Mouse (Mus musculus): ENCODE results near the gene Ccdc163. TPM values are rescaled to one million over a fixed set of nuclear protein-coding genes. Genes with fewer than 3 reads are reported as not detected.
A peak's percentile ranks its signal among the peaks of the same experiment; 100 is the strongest.

Gene Ccdc163
- polyA plus RNA-seq, 1 experiment from 2014 or later, result 36.4 TPM

DNA sequence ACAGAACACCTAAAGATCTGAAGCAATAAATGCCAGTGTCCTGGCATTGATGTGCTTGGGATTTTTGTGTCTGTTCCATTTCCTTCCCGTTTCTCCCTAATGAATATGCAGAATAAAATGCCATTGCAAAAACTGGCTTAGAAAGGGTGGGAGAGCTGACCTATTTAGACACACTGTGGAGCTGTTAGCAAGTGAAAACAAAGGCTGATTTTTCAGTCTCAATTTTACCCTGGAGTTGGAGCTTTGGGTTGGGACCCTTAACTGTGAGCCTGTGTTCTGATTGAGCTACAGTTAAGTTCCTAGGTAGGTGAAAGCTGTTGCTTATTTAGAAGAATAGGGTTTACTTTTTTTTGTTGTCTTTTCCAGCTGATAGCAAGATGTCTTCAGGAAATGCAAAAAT is 21.3 kb upstream of the Ccdc163 start:
- H3K27ac ChIP-seq (replicated peaks; ENCODE audit: low read depth, low read length), result no peak overlapping the region
- H3K4me1 ChIP-seq (ENCODE audit: control insufficient read depth, insufficient read depth, low read length), result peaks cover 6% of the 10 kb centered on the region; the same call in 1 of the 2 replicates
- H3K9me3 ChIP-seq (ENCODE audit: control insufficient read depth, low read length), result no peaks in the 10 kb centered on the region
- H3K27me3 ChIP-seq (ENCODE audit: control insufficient read depth, insufficient read depth, low read length), result no peaks in the 10 kb centered on the region
- DNase-seq (ENCODE audit: low spot score), result no peak
- no peak overlapping the region; the same call in 1 of the 2 replicates for H3K9ac ChIP-seq (ENCODE audit: low read length)
- peak overlapping the region; percentile 65 for H3K4me2 ChIP-seq (ENCODE audit: low read depth, severe bottlenecking)
- peak overlapping the region; percentile 53; the same call in 1 of the 2 replicates for H3K4me3 ChIP-seq (ENCODE audit: low read depth, low read length)
- H3K36me3 ChIP-seq (ENCODE audit: control insufficient read depth, insufficient read depth, low read length), result peaks cover 6% of the 10 kb centered on the region; the same call in 1 of the 2 replicates
- no peak for ATAC-seq (ENCODE audit: insufficient number of reproducible peaks, low FRiP score, low TSS enrichment, low read depth)
- 39% methylated on average over 1 of the region's 1 CpGs for WGBS

DNA sequence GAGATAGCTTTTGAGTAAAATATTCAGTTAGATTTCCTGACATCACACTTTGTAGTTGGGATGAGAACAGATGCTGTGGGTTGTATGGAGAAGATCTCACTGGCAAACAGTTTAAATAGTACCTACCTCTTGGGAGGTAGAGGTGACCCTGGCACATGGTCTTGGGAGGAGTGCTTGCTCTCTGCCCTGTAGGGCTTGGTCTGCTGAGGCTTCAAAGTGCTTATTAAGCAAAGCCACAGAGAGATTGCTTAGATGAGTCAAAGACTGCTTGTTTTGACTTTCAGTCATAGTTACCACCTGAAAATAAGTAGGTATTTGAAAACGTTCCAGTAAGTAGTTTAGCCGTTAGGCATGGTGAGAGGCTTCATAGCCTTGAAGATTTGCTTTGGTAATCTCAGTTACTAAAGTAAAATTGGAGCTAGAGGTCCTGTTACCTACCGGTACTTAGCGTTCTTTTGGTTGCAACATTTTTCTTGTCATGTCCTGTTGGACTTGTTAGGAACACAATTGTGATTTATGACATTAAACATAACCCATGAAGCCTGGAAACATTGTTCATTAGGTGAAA is 18.9 kb upstream of the Ccdc163 start:
- Histone ChIP-seq H3K27ac (replicated peaks; ENCODE audit: low read depth, low read length) (no peak overlapping the region), H3K27me3 (ENCODE audit: control insufficient read depth, insufficient read depth, low read length) (no peaks in the 10 kb centered on the region), H3K4me3 (ENCODE audit: low read depth, low read length) (no peak overlapping the region), H3K9ac (ENCODE audit: low read length) (no peak overlapping the region), H3K36me3 (ENCODE audit: control insufficient read depth, insufficient read depth, low read length) (peaks cover 14% of the 10 kb centered on the region), H3K9me3 (ENCODE audit: control insufficient read depth, low read length) (no peaks in the 10 kb centered on the region), H3K4me2 (ENCODE audit: low read depth, severe bottlenecking) (no peak overlapping the region), H3K4me1 (ENCODE audit: control insufficient read depth, insufficient read depth, low read length) (peaks cover 6% of the 10 kb centered on the region; the same call in 1 of the 2 replicates)
- no peak for DNase-seq (ENCODE audit: low spot score)
- ATAC-seq (ENCODE audit: insufficient number of reproducible peaks, low FRiP score, low TSS enrichment, low read depth), result no peak
- 85% methylated on average over 4 of the region's 4 CpGs for WGBS

DNA sequence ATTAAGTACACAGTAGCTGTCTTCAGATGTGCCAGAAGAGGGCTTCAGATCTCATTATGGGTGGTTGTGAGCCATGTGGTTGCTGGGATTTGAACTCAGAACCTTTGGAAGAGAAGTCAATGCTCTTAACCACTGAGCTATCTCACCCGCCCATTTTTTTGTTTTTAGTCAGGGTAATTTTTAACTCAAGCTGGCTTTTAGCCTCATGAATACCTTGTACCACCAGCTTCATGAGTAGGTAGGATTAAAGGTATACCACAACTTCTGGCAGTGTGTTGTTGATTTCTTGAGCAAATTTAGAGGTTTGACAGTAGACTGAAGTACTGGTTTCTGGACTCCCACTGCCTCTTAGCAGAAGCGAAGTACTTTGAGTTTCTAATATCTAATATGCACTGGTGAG is 16.2 kb upstream of the Ccdc163 start:
- no peak overlapping the region for H3K27ac ChIP-seq (replicated peaks; ENCODE audit: low read depth, low read length)
- H3K4me2 ChIP-seq (ENCODE audit: low read depth, severe bottlenecking), result no peak overlapping the region
- no peak for DNase-seq (ENCODE audit: low spot score)
- H3K27me3 ChIP-seq (ENCODE audit: control insufficient read depth, insufficient read depth, low read length), result no peaks in the 10 kb centered on the region
- peaks cover 19% of the 10 kb centered on the region for H3K36me3 ChIP-seq (ENCODE audit: control insufficient read depth, insufficient read depth, low read length)
- WGBS, result 87% methylated on average over 2 of the region's 2 CpGs
- ATAC-seq (ENCODE audit: insufficient number of reproducible peaks, low FRiP score, low TSS enrichment, low read depth), result no peak
- H3K4me3 ChIP-seq (ENCODE audit: low read depth, low read length), result no peak overlapping the region
- H3K4me1 ChIP-seq (ENCODE audit: control insufficient read depth, insufficient read depth, low read length), result no peaks in the 10 kb centered on the region
- H3K9me3 ChIP-seq (ENCODE audit: control insufficient read depth, low read length), result no peaks in the 10 kb centered on the region
- no peak overlapping the region for H3K9ac ChIP-seq (ENCODE audit: low read length)

DNA sequence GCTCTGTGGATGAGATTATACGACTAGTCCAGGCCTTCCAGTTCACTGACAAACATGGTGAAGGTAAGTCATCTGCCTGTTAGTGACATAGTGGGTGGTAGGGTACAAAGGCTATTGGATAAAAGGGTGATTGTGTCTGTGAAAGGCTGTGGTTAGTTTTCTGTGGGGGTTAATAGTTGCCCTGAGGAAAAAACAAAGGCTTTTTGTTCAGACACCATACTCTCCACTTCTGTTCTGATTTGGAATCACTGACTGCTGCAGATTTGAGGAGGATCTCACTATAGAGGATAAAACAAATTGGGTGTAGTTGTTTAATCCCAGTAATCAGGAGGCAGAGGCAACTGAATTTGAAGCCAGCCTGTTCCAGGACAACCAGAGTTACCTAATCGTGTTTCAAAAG is 14.5 kb upstream of the Ccdc163 start:
- WGBS, result 97% methylated on average over 2 of the region's 2 CpGs
- no peak overlapping the region for H3K27ac ChIP-seq (replicated peaks; ENCODE audit: low read depth, low read length)
- peaks cover 19% of the 10 kb centered on the region for H3K36me3 ChIP-seq (ENCODE audit: control insufficient read depth, insufficient read depth, low read length)
- H3K4me1 ChIP-seq (ENCODE audit: control insufficient read depth, insufficient read depth, low read length), result no peaks in the 10 kb centered on the region
- H3K4me2 ChIP-seq (ENCODE audit: low read depth, severe bottlenecking), result no peak overlapping the region
- H3K9ac ChIP-seq (ENCODE audit: low read length), result no peak overlapping the region
- H3K27me3 ChIP-seq (ENCODE audit: control insufficient read depth, insufficient read depth, low read length), result no peaks in the 10 kb centered on the region
- no peaks in the 10 kb centered on the region for H3K9me3 ChIP-seq (ENCODE audit: control insufficient read depth, low read length)
- no peak overlapping the region for H3K4me3 ChIP-seq (ENCODE audit: low read depth, low read length)
- DNase-seq (ENCODE audit: low spot score), result no peak
- ATAC-seq (ENCODE audit: insufficient number of reproducible peaks, low FRiP score, low TSS enrichment, low read depth), result no peak

DNA sequence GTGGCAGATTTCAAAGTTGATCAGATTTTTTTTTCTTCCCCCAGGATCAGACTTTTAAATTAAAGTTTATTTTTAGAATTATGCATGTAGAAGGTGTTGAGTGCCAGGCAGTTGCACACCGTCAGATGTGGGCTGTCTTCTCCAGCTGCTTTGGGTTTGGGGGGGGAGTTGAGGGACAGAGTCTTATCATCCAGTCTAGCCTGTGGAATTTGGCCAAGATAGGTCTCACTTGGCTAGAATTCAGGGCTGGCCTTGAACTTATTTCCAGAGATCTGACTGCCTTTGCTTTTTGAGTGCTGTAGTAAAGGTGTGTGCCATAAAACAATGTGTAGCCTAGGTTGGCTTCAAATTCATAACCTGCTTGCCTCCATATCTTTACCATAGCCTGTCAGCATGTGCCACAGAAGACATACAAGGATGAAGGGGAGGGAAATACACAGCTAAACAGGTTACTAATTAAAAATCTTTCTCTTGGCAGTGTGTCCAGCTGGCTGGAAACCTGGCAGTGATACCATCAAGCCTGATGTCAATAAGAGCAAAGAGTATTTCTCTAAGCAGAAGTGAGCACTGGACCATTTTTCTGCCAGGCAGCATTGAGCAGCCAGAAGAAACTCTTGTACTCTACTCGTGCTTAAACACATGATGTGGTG is 9.5 kb upstream of the Ccdc163 start:
- Histone ChIP-seq H3K4me3 (ENCODE audit: low read depth, low read length) (no peak overlapping the region), H3K27ac (replicated peaks; ENCODE audit: low read depth, low read length) (no peak overlapping the region), H3K27me3 (ENCODE audit: control insufficient read depth, insufficient read depth, low read length) (no peaks in the 10 kb centered on the region), H3K4me2 (ENCODE audit: low read depth, severe bottlenecking) (no peak overlapping the region), H3K9me3 (ENCODE audit: control insufficient read depth, low read length) (no peaks in the 10 kb centered on the region), H3K36me3 (ENCODE audit: control insufficient read depth, insufficient read depth, low read length) (peaks cover 12% of the 10 kb centered on the region), H3K4me1 (ENCODE audit: control insufficient read depth, insufficient read depth, low read length) (no peaks in the 10 kb centered on the region), H3K9ac (ENCODE audit: low read length) (no peak overlapping the region)
- WGBS, result 83% methylated on average over 2 of the region's 2 CpGs
- no peak for ATAC-seq (ENCODE audit: insufficient number of reproducible peaks, low FRiP score, low TSS enrichment, low read depth)
- no peak for DNase-seq (ENCODE audit: low spot score)

DNA sequence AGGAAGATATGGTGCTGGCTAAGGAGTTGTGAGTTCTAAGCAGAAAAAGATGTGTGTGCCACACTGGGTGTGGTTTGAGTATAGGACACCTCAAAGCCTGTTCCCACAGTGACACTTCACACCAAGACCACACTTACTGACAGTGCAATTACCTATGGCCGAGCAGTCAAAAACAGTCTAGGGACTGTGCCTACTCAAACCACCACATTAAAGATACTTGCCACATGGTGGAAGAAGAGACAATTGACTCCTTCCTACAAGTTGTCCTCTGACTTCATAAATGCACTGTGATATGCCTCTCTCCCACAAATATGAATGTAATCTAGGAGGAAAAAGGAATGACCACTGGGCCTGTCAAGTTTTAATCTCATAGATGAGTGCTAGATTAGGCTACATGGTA is 7.3 kb upstream of the Ccdc163 start:
- ATAC-seq (ENCODE audit: insufficient number of reproducible peaks, low FRiP score, low TSS enrichment, low read depth) (no peak), DNase-seq (ENCODE audit: low spot score) (no peak)
- Histone ChIP-seq H3K36me3 (ENCODE audit: control insufficient read depth, insufficient read depth, low read length) (peaks cover 8% of the 10 kb centered on the region), H3K4me1 (ENCODE audit: control insufficient read depth, insufficient read depth, low read length) (no peaks in the 10 kb centered on the region), H3K27ac (replicated peaks; ENCODE audit: low read depth, low read length) (no peak overlapping the region), H3K27me3 (ENCODE audit: control insufficient read depth, insufficient read depth, low read length) (no peaks in the 10 kb centered on the region), H3K4me2 (ENCODE audit: low read depth, severe bottlenecking) (no peak overlapping the region), H3K4me3 (ENCODE audit: low read depth, low read length) (no peak overlapping the region), H3K9me3 (ENCODE audit: control insufficient read depth, low read length) (no peaks in the 10 kb centered on the region), H3K9ac (ENCODE audit: low read length) (no peak overlapping the region)
- 72% methylated on average over 1 of the region's 1 CpGs for WGBS

DNA sequence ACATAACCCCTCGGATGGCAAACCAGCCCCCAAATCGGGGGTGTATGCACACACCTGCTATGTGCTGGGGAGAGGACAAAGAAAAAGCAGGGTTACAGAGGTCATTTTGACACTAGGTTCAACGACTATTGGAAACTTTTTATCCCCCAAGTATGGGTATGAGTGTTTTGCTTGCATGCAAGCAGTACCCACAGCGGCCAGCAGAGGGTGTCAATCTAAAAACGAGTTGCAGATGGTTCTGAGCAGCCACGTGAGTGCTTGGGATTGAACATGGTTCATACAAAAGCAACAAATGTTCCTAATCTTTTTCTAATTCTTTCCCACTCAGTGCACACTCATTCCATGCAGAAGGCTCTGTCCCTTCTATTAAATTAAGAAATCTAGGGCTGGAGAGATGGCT is 4.5 kb upstream of the Ccdc163 start:
- Histone ChIP-seq H3K9ac (ENCODE audit: low read length) (no peak overlapping the region), H3K36me3 (ENCODE audit: control insufficient read depth, insufficient read depth, low read length) (peaks cover 5% of the 10 kb centered on the region; the same call in 1 of the 2 replicates), H3K9me3 (ENCODE audit: control insufficient read depth, low read length) (no peaks in the 10 kb centered on the region), H3K27ac (replicated peaks; ENCODE audit: low read depth, low read length) (no peak overlapping the region), H3K4me3 (ENCODE audit: low read depth, low read length) (no peak overlapping the region), H3K4me1 (ENCODE audit: control insufficient read depth, insufficient read depth, low read length) (no peaks in the 10 kb centered on the region), H3K4me2 (ENCODE audit: low read depth, severe bottlenecking) (no peak overlapping the region), H3K27me3 (ENCODE audit: control insufficient read depth, insufficient read depth, low read length) (no peaks in the 10 kb centered on the region)
- DNase-seq (ENCODE audit: low spot score) (peak; percentile 90), ATAC-seq (ENCODE audit: insufficient number of reproducible peaks, low FRiP score, low TSS enrichment, low read depth) (no peak)
- 37% methylated on average over 6 of the region's 6 CpGs for WGBS

DNA sequence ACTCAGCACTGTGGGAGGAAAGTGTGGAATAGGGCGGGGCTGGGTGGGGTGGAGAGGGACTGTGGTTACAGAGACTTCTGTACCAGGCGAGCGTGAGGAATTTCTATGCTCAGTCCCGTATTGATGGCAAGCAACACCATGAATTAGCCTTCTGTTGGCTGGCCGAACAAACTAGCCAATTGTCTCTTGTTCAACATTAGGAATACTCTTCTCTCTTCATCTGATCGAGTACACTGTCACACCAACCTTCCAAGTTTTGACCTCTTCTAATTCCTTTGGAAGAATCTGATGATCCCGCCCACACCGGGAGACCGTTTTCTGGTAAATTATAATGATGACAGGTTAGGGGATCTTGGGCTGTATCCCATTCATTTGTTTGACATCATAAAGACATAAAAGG is 643 bp upstream of the Ccdc163 start:
- Histone ChIP-seq H3K9me3 (ENCODE audit: control insufficient read depth, low read length) (no peaks in the 10 kb centered on the region), H3K27me3 (ENCODE audit: control insufficient read depth, insufficient read depth, low read length) (no peaks in the 10 kb centered on the region), H3K4me3 (ENCODE audit: low read depth, low read length) (peak overlapping the region; percentile 37), H3K27ac (replicated peaks; ENCODE audit: low read depth, low read length) (no peak overlapping the region), H3K4me2 (ENCODE audit: low read depth, severe bottlenecking) (peak overlapping the region; percentile 47), H3K4me1 (ENCODE audit: control insufficient read depth, insufficient read depth, low read length) (peaks cover 4% of the 10 kb centered on the region; the same call in 1 of the 2 replicates), H3K9ac (ENCODE audit: low read length) (peak overlapping the region; percentile 1; the same call in 1 of the 2 replicates), H3K36me3 (ENCODE audit: control insufficient read depth, insufficient read depth, low read length) (no peaks in the 10 kb centered on the region; the same call in 1 of the 2 replicates)
- WGBS, result 25% methylated on average over 9 of the region's 9 CpGs
- ATAC-seq (ENCODE audit: insufficient number of reproducible peaks, low FRiP score, low TSS enrichment, low read depth) (no peak), DNase-seq (ENCODE audit: low spot score) (no peak)
